Mouse (Mus musculus) spleen, postnatal 36 days (tissue): ENCODE data around the gene Chil1.

Experiments used
- DNase-seq, 2 experiments: peaks; one replicate each; pipeline ENCODE4 v3.0.0; 2022; ENCODE audit warnings: low spot score in 2 of 2, mixed read lengths in 1 of 2

Chil1 gene

GRCm38 (mm10) chr1:134204230-134204629, 22.3 kb downstream of the Chil1 start:
- DNase-seq: no peak

DNA sequence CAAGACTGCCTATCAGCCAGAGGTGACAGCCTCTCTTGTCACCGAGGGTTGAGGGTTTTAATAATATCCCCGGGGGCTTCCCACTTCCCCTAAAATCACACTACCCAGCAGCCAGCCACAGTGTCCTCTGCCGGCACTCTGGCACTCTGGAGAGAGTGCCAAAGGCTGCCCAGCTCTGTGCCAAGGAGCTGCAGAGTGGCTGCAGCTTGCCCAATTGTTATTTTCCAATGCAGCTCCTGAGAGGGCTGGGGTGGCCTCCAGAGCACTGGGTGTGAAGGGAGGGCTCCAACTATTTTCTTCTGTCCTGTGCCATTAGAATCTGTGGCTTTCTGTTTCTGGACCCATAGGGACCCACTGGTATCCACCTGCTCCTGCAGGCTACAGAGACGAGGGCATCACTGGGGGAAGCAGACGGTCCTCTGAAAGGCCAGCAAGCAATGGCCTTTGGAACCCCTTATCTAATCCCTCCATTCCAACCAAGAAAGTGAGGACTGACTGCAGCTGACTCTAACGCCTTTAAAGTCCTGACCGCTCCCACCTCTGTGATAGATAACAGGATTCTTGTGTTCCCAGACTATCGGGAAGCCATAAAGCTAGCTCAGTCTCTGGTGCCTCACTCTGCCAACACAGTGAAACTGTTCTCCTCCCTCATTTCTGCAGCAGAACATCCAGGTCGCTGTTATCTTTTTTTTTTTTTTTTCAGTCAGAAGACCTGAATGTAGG, 23.5 kb downstream of the Chil1 start:
- DNase-seq: no peak

- DNase-seq: no peak
These were observed 24.1 kb downstream of the Chil1 start for GRCm38 (mm10) chr1:134206085-134206484.

GRCm38 (mm10) chr1:134210179-134210755, 28.3 kb downstream of the Chil1 start:
- no peak for DNase-seq

- no peak for DNase-seq
These were observed 29.1 kb downstream of the Chil1 start for GRCm38 (mm10) chr1:134211043-134211442.

DNA sequence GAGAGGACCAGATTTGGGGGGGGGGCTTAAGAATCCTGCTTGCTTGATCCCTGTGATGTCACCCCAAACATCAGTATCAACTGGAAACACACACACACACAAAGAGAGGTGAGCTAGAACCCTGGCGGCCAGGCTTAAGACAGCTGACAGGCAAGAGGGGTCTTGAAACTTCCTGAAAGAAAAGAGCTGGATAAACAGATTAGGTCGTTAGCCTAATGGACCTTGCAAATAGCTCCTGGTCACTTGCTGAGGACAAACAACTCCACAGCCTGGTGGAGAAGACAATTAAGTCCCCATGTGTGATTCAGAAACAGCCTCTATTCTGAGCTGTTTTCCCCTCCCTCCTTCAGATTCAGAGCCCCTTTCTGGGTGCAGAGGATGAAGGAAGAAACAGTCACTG, 29.7 kb downstream of the Chil1 start:
- no peak for DNase-seq

DNA sequence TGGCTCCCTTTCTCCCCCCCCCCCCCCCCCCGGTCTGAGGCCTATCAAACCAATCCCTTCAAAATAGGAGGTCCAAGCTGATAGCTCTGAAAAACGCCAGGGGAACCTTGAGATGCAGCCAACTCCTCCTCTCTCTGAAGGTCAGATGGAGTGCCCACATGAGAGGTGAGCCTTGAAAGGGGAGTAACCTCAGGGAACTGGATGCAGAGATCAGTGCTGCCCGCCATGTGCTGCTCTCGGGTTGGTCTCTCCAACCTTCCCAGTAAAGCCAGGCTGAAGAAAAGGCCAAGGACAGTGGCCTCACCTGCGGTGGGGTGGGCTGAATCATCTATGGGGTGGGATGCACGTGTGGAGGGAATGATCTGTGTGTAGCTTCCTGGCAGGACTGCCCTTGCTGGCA, 30.4 kb downstream of the Chil1 start:
- no peak for DNase-seq

DNA sequence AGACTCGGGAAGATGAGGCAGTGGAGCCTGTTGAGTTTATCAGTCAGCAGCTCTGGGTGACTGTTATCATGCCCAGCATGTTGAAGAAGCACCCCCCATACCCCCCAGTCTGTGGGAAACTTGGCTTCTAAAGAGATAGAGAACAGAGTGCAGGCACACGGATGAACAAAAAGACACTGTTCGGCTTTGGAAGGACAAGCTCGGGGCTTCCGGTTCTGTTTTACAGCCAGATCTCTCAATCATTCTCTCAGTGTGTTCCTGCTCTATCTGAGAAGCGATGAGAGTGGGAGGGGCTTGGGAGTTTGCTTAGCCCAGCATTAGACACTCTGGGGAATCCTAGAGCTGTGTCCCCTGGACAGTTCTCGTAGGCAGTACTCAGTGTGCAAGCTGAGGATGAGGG, 31.4 kb downstream of the Chil1 start:
- DNase-seq: no peak

GRCm38 (mm10) chr1:134215059-134215458, 33.1 kb downstream of the Chil1 start:
- DNase-seq: no peak

- no peak for DNase-seq
These were observed 34.0 kb downstream of the Chil1 start for GRCm38 (mm10) chr1:134215751-134216628.

- no peak for DNase-seq
These were observed 34.6 kb downstream of the Chil1 start for GRCm38 (mm10) chr1:134216629-134216971.

GRCm38 (mm10) chr1:134217028-134217481, 35.1 kb downstream of the Chil1 start:
- DNase-seq: no peak

DNA sequence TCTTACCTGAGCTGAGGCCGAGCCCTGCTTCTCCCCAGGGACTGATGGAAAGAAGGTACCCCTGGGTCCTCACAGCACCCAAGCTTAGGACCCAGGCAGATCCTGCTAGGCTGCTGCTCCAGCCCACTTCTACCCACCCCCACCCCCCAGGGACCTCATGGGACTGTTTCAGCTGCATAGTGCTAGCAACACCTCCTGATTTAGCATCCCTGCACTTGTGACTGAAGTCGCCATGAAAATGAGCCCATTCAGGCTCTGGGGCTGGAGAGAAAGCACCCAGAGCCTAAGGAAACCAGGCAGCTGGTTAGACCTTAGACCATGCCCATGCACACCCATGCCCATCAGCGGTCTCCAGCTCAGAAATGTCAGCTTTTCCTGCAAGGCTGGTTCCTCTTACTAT, 36.0 kb downstream of the Chil1 start:
- no peak for DNase-seq

DNA sequence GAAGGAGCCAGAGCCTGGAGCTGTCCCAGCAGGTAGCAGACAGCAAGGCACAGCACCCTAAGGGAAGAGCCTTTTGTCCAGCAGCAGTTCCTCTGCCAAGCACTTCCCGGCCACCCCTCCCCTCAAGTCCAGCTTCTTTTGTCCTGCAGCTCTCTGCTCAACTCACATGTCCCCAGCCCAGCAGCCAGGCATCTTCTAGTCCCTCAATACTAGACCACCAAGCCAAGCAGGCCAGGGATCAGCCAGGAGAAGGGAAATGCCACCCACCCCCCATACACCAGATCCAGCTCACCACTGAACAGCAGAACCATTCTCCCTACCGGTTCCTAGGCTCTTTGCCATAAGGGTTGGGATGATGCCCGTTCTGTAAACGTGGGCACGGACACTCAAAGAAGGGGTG, 37.6 kb downstream of the Chil1 start:
- no peak for DNase-seq

DNA sequence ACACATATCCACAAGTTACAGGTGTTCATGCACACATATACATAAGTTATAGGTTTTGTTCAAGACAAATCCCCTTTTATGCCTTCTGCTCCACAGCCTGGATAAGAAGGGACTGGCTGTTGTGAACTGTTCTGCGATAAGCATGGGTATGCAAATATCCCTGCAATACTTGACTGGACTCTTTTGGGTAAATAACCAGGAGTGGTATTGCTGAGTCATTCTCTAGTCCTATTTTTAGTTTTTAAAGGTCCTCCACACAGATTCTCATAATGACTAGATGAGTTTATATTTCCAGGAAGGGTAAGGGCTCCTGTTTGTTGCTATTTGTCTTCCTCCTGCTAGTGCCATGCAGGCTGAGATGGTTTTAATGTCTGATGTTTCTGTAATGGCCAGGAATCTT, 39.2 kb downstream of the Chil1 start:
- DNase-seq: no peak

GRCm38 (mm10) chr1:134222122-134223055, 40.4 kb downstream of the Chil1 start:
- no peak for DNase-seq

- no peak for DNase-seq
These were observed 42.8 kb downstream of the Chil1 start for GRCm38 (mm10) chr1:134224649-134225227.

- DNase-seq: no peak
These were observed 43.4 kb downstream of the Chil1 start for GRCm38 (mm10) chr1:134225375-134225774.

GRCm38 (mm10) chr1:134226739-134227138, 44.8 kb downstream of the Chil1 start:
- DNase-seq: no peak

GRCm38 (mm10) chr1:134229806-134230575, 48.0 kb downstream of the Chil1 start:
- DNase-seq: no peak
